Mouse (Mus musculus) colon, adult 2 months (tissue): ENCODE measurements around the gene Kif4. TPM values are rescaled to one million over a fixed set of nuclear protein-coding genes. Genes with fewer than 3 reads are reported as not detected.

Source experiments
- polyA plus RNA-seq: library from polyadenylated mRNA; depleted of rRNA; stranded (reverse); fragments of >200 nt; gene quantifications from 2 replicates; pipeline ENCODE4 v1.2.3, GENCODE M21; 2012; rRNA removed

Kif4 gene
- 1.3 TPM in 2 replicates for polyA plus RNA-seq

GRCm38 (mm10) chrX:100625546-100625801 is at the start of gene Kif4:
Gene Kif4 (plus strand): TSS chrX:100625737.

GRCm38 (mm10) chrX:100594791-100595190 is 30.7 kb upstream of the Kif4 start, which contains the start of gene P2ry4:
Gene P2ry4 (minus strand): TSS chrX:100594869.

GRCm38 (mm10) chrX:100605314-100605713 is 20.2 kb upstream of the Kif4 start, which contains the start of gene Arr3:
Gene Arr3 (plus strand): TSS chrX:100605497.

GRCm38 (mm10) chrX:100625802-100626793 is 561 bp downstream of the Kif4 start, which contains the start of gene Pdzd11:
Gene Pdzd11 (minus strand): TSS chrX:100626568.

GRCm38 (mm10) chrX:100729665-100730188 is 104.2 kb downstream of the Kif4 start, which contains the start of gene Gdpd2:
Gene Gdpd2 (plus strand): TSS chrX:100729873.

GRCm38 (mm10) chrX:100767181-100767884 is 141.8 kb downstream of the Kif4 start, which contains the start of gene Dlg3:
Gene Dlg3 (plus strand): TSS chrX:100767722.

Other genes starting within 250 kb of the Kif4 start
- gene Otud6a, start 196.7 kb upstream of the Kif4 start, polyA plus RNA-seq: not detected in 2 replicates
- 0.22 and 0.50 TPM in 2 replicates for gene Awat2, start 183.0 kb upstream of the Kif4 start, polyA plus RNA-seq
- gene Igbp1, start 131.4 kb upstream of the Kif4 start, polyA plus RNA-seq: 11.4 and 16.9 TPM in 2 replicates
- not detected in 2 replicates for gene Dgat2l6, start 100.9 kb upstream of the Kif4 start, polyA plus RNA-seq
- gene Awat1, start 53.5 kb upstream of the Kif4 start, polyA plus RNA-seq: not detected in 2 replicates
- gene P2ry4, start 30.9 kb upstream of the Kif4 start, polyA plus RNA-seq: 3.3 and 5.4 TPM in 2 replicates
- gene Arr3, start 20.2 kb upstream of the Kif4 start, polyA plus RNA-seq: not detected in 2 replicates
- gene Pdzd11, start 831 bp downstream of the Kif4 start, polyA plus RNA-seq: 13.6 and 16.0 TPM in 2 replicates
- gene Gdpd2, start 104.1 kb downstream of the Kif4 start, polyA plus RNA-seq: 1.5 and 3.4 TPM in 2 replicates
- gene Dlg3, start 142.0 kb downstream of the Kif4 start, polyA plus RNA-seq: 13.5 and 16.7 TPM in 2 replicates